Mouse (Mus musculus): ENCODE measurements at regions not wholly inside any gene's neighbourhood (a gene's known extent, or its start where the extent isn't known, plus 50 kb on each side); places are given as distances from the start of the nearest gene placed in this dataset.
A peak's percentile ranks its signal among the peaks of the same experiment; 100 is the strongest.

DNA sequence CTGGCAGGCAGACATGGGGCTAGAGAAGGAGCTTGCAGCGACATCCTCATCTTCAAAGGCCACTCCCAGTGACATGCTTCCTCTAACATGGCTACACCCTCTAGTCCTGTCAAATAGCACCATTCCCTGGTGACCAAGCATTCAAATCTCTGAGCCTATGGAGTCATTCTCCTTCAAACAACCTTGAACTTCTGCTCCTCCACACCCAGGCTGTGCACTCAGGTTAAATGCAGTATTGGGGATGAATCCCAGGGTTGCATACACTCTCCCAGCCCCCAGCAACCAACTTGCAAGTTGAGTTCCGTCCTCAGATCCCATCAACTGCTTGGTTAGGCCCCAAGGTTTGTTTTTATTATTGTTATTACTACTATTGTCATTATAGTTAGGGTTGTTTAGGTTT lies 178.2 kb upstream of the Jmjd1c start:
- ATAC-seq (replicated peaks; ENCODE audit: insufficient number of reproducible peaks, low FRiP score, low TSS enrichment, poor library complexity, severe bottlenecking) = no peak

DNA sequence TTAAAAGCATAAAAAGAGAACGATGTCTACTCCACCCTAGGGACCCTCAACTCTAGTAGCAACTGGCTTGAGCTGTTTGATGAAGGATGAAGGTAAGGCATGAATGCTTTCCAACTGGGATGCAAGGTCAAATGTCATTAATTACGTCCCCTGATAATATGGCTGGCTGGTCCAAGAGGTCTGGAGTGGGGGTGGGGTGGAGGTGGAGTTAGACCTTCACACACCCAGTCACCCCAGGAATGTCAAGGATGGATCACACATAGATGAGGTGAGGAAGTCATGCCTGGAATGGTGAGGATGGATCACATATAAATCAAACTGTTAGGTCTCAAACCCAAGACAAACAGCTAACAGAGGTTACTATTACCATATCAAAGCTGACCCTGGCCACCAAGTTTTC lies 177.2 kb upstream of the Jmjd1c start:
- ATAC-seq (replicated peaks; ENCODE audit: insufficient number of reproducible peaks, low FRiP score, low TSS enrichment, poor library complexity, severe bottlenecking) = no peak

DNA sequence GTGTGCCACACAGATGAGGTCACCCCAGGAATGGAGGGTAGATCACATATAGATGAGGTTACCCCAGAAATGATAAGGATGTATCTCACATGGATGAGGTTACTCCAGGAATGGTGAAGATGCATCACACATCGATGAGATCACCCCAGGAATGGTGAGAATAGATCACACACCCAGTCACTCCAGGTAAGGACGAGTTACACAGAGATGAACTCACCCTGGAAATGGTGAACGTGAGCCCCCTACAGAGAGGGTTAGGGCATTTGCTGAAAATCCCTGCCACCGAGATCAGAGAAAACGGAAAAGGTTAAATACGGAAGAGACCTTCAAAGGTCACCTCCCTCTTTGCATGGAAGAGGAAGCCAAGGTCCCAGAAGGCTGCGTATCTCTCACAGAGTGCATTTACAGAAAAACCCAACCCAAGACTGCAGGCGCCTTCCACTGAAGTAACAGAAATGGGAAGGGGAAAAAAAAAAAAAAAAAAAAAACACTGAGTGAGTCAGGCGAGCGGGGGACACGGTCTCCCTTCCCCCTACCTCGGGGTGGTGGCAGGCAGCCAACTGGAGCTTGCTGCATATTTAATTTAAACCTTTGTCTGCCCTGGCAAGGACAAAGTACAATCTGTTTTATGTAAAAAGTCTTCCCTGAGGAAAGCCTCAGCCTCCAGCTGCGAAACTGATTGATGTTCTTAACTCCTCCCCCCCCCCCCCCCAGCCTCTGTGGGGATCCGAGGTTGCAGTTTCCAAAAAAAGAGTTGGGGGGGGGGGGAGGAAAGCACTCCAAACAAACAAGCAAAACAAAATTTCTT lies 175.8 kb upstream of the Jmjd1c start:
- peak; percentile 44; the same call in 1 of the 2 replicates for ATAC-seq (replicated peaks; ENCODE audit: insufficient number of reproducible peaks, low FRiP score, low TSS enrichment, poor library complexity, severe bottlenecking)

GRCm38 (mm10) chr10:66920761-66921684 lies 174.9 kb upstream of the Jmjd1c start:
- peak; percentile 23; the same call in 1 of the 2 replicates for ATAC-seq (replicated peaks; ENCODE audit: insufficient number of reproducible peaks, low FRiP score, low TSS enrichment, poor library complexity, severe bottlenecking)

- ATAC-seq (replicated peaks; ENCODE audit: insufficient number of reproducible peaks, low FRiP score, low TSS enrichment, poor library complexity, severe bottlenecking) = no peak
Observed at GRCm38 (mm10) chr10:66921776-66922175, 174.1 kb upstream of the Jmjd1c start.

- no peak for ATAC-seq (replicated peaks; ENCODE audit: insufficient number of reproducible peaks, low FRiP score, low TSS enrichment, poor library complexity, severe bottlenecking)
Observed at GRCm38 (mm10) chr10:66922314-66922713, 173.6 kb upstream of the Jmjd1c start.

GRCm38 (mm10) chr10:66923947-66924346 lies 172.0 kb upstream of the Jmjd1c start:
- ATAC-seq (replicated peaks; ENCODE audit: insufficient number of reproducible peaks, low FRiP score, low TSS enrichment, poor library complexity, severe bottlenecking) = no peak

DNA sequence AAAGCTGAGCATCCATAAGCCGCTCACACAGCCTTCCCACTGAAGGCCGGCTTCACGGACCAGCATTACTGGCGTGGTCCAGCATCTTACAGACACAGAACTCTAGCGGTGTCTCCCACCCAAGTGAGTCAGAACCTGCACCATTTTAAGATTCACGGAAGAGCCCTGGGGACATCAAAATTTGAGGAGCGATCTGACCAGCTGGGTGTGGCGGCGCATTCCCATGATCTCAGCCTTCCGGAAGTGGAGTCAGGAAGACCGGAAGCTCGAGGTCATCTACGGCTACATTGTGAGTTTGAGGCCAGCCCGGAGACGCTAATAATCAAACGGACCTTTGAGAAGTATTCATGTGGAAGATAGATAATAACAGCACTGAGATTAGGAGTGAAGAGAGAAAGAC lies 171.5 kb upstream of the Jmjd1c start:
- no peak for ATAC-seq (replicated peaks; ENCODE audit: insufficient number of reproducible peaks, low FRiP score, low TSS enrichment, poor library complexity, severe bottlenecking)

DNA sequence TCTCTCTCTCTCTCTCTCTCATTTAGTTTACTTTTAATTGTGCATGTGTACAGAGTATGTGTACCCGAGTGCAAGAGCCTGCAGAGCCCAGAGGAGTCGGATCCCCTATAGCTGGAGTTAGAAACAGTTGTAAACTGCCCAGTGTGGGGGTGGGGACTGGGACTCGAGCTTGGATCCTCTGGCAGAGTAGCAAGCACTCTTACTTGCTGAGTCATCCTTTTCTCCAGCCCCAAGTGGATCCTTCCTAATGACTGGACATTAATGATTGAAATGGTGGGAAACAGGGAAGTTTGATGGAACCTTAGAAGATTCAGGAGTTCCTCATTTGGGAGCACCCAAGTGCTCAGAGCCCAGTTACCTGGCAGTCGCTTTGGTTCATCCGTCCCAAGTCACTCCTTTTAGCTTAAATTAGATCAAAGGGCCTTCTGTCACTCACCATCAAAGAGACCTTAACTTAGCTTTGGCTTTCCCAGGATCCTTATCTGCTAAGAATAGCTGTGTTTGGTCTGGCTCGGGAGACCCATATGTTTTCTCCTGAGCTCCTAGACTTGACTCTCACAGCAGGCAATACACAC lies 170.3 kb upstream of the Jmjd1c start:
- no peak for ATAC-seq (replicated peaks; ENCODE audit: insufficient number of reproducible peaks, low FRiP score, low TSS enrichment, poor library complexity, severe bottlenecking)

DNA sequence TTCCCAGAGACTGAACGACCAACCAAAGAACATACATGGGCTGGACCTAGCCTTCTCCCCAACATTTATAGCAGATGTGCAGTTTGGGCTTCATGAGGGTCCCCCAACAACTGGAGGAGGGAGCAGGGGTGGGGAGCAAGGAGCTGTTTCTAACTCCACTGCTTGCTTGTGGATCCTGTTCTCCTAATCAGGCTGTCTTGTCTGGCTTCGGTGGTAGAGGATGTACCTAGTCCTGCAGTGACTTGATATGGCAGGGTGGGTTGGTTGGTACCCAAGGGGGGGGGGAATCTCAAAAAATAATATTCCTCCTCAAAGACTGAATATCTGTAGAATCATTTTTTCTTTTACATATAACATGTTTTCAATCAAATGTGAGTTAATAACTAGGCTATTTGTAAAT lies 168.3 kb upstream of the Jmjd1c start:
- ATAC-seq (replicated peaks; ENCODE audit: insufficient number of reproducible peaks, low FRiP score, low TSS enrichment, poor library complexity, severe bottlenecking) = no peak

- ATAC-seq (replicated peaks; ENCODE audit: insufficient number of reproducible peaks, low FRiP score, low TSS enrichment, poor library complexity, severe bottlenecking) = no peak
Observed at GRCm38 (mm10) chr10:66928211-66928990, 167.5 kb upstream of the Jmjd1c start.

GRCm38 (mm10) chr10:66930563-66930962 lies 165.4 kb upstream of the Jmjd1c start:
- ATAC-seq (replicated peaks; ENCODE audit: insufficient number of reproducible peaks, low FRiP score, low TSS enrichment, poor library complexity, severe bottlenecking) = peak; percentile 63

- ATAC-seq (replicated peaks; ENCODE audit: insufficient number of reproducible peaks, low FRiP score, low TSS enrichment, poor library complexity, severe bottlenecking) = no peak
Observed at GRCm38 (mm10) chr10:66931505-66931904, 164.4 kb upstream of the Jmjd1c start.

DNA sequence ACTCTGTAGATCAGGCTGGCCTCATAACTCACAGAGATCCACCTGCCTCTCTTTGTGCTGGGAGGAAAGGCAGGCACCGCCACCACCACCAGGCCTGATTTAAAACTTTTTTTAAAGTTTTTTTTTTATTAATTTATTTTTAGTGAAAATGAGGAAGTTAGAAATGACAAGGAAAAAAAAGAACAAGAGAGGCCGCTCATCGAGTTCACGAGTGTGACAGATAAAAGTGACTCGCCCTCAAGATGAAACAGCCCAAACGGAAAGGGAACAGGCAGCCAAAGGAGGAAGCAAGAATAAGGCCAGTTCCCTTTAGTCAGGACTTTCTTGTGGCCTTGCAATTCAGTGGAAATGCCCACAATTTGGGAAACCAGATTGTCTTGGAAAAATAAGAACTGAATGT lies 163.4 kb upstream of the Jmjd1c start:
- peak; percentile 73 for ATAC-seq (replicated peaks; ENCODE audit: insufficient number of reproducible peaks, low FRiP score, low TSS enrichment, poor library complexity, severe bottlenecking)

DNA sequence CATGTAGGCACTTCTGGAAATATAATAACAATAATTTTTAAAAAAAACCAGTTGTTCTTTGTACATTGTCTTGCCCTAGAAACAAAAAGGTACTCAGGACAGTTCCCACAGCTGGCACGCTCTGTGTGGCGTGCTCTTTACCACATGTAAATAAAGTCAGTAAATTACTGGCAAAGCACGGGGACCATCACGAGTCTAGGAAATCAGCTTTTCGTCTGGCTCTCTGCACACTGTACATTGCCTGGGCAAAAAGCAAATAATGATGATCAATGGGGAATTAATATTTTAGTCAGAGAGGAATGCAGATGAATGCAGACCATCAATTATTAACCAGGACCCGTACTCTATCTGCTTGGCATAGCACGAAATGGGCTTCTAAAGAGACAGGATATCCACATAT lies 162.2 kb upstream of the Jmjd1c start:
- no peak for ATAC-seq (replicated peaks; ENCODE audit: insufficient number of reproducible peaks, low FRiP score, low TSS enrichment, poor library complexity, severe bottlenecking)

DNA sequence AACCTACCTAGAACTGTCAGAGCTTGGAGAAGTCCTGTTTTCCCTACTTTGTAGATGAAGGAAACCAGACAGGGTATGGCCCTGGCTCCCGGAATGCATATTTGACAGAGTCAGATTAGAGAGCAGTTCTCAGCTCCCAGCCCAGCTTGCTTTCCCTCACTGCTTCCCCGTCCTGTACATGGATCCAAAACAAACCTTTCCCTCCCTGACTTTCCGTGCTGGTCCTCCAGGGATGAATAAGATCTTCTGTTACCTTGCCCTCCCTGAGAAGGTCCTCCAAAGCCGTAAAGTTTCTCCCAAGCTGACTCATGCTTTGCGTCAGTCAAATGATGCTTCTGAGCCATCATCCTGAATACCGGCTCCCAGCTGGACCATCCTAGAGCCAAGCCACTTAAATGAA lies 160.2 kb upstream of the Jmjd1c start:
- no peak for ATAC-seq (replicated peaks; ENCODE audit: insufficient number of reproducible peaks, low FRiP score, low TSS enrichment, poor library complexity, severe bottlenecking)

- ATAC-seq (replicated peaks; ENCODE audit: insufficient number of reproducible peaks, low FRiP score, low TSS enrichment, poor library complexity, severe bottlenecking) = peak; percentile 69
Observed at GRCm38 (mm10) chr10:66937116-66937515, 158.8 kb upstream of the Jmjd1c start.

GRCm38 (mm10) chr10:66940368-66940767 lies 155.6 kb upstream of the Jmjd1c start:
- ATAC-seq (replicated peaks; ENCODE audit: insufficient number of reproducible peaks, low FRiP score, low TSS enrichment, poor library complexity, severe bottlenecking) = peak; percentile 54

- no peak for ATAC-seq (replicated peaks; ENCODE audit: insufficient number of reproducible peaks, low FRiP score, low TSS enrichment, poor library complexity, severe bottlenecking)
Observed at GRCm38 (mm10) chr10:66940922-66941321, 155.0 kb upstream of the Jmjd1c start.

Data from monocyte, adult 5-6 weeks (primary cell).